Mouse (Mus musculus): ENCODE data around the gene Itpr1.

- TF ChIP-seq EP300 (optimal IDR thresholded peaks at IDR 0.05) (no peak), CTCF (IDR thresholded peaks at IDR 0.05; ENCODE audit: low read depth) (no peak)
Measured at GRCm38 (mm10) chr6:108222875-108223274, 10.0 kb downstream of the Itpr1 start.
